In the genomic region with DNA sequence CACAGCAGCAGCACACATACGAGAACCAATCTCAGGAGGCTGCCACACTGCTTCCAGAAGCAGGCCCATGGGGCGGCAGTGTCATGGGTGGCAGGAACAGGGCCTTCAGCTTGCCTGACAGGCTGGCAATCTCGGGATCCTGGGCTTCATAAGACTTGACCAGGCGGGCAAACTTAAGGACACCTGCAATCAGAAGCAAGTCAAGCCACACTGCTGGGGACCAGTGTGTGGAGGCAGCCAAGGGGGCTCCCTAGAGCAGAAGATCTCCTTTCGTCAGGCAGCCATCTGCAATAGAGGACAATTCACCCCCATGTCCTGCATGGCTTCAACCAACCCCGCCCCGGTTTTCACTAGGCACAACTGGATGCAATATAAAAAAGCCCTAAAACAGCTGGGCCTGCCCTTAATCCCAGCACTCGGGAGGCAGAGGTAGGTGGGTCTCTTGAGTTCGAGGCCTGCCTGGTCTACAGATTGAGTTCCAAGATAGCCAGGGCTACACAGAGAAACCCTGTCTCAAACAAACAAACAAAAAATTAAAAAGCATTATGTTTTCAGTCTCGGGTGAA, we compare ENCODE assay signal across 8 mouse cellular contexts. TPM values are rescaled to one million over a fixed set of nuclear protein-coding genes. Genes with fewer than 3 reads are reported as not detected.
A peak's percentile ranks its signal among the peaks of the same experiment; 100 is the strongest.
DNase-seq lines count a peak whose midpoint lies in the region; ATAC-seq and TF ChIP-seq lines count a peak whose summit lies in the region.

No protein-coding gene starts in this region.

- TF ChIP-seq POLR2A in bone marrow macrophage, adult 2 months (IDR thresholded peaks at IDR 0.05; ENCODE audit: borderline replicate concordance, low read depth, low read length), result no peak

- TF ChIP-seq CTCF in bone marrow macrophage, adult 2 months (IDR thresholded peaks at IDR 0.05; ENCODE audit: low read depth, low read length), result no peak

- no peaks in the 10 kb centered on the region for H3K27me3 ChIP-seq in kidney, embryonic 15.5 days
- no peaks in the 10 kb centered on the region for H3K27me3 ChIP-seq in hindbrain, embryonic 15.5 days
- H3K27me3 ChIP-seq in midbrain, embryonic 14.5 days (ENCODE audit: control insufficient read depth, insufficient read depth, low read length), result no peaks in the 10 kb centered on the region

- peaks cover 37% of the 10 kb centered on the region for H3K4me1 ChIP-seq in kidney, embryonic 15.5 days
- H3K4me1 ChIP-seq in bone marrow macrophage, adult 2 months (ENCODE audit: control insufficient read depth, insufficient read depth, low read length), result peaks cover 33% of the 10 kb centered on the region
- peaks cover 28% of the 10 kb centered on the region for H3K4me1 ChIP-seq in hindbrain, embryonic 15.5 days (replicated peaks)
- H3K4me1 ChIP-seq in midbrain, embryonic 14.5 days (ENCODE audit: control insufficient read depth, insufficient read depth, low read length), result peaks cover 25% of the 10 kb centered on the region

- ATAC-seq in kidney, embryonic 15.5 days (replicated peaks; ENCODE audit: low FRiP score), result no peak
- no peak for ATAC-seq in hindbrain, embryonic 15.5 days (ENCODE audit: low FRiP score, low read depth)
- ATAC-seq in midbrain, embryonic 14.5 days (ENCODE audit: low FRiP score, low TSS enrichment), result no peak

- H3K9ac ChIP-seq in kidney, embryonic 15.5 days, result 0 out of 2 replicates have a peak overlapping the region, but pooled peaks have one; percentile 76
- H3K9ac ChIP-seq in hindbrain, embryonic 15.5 days, result 0 out of 2 replicates have a peak overlapping the region, but pooled peaks have one; percentile 8
- no peak overlapping the region for H3K9ac ChIP-seq in midbrain, embryonic 14.5 days (replicated peaks; ENCODE audit: low read length)

- H3K9me3 ChIP-seq in kidney, embryonic 15.5 days (replicated peaks), result no peaks in the 10 kb centered on the region
- no peaks in the 10 kb centered on the region for H3K9me3 ChIP-seq in hindbrain, embryonic 15.5 days
- H3K9me3 ChIP-seq in midbrain, embryonic 14.5 days (ENCODE audit: control insufficient read depth, low read length), result no peaks in the 10 kb centered on the region

- peaks cover 21% of the 10 kb centered on the region for H3K36me3 ChIP-seq in kidney, embryonic 15.5 days
- H3K36me3 ChIP-seq in hindbrain, embryonic 15.5 days, result peaks cover 20% of the 10 kb centered on the region
- peaks cover 26% of the 10 kb centered on the region for H3K36me3 ChIP-seq in midbrain, embryonic 14.5 days (ENCODE audit: control insufficient read depth, insufficient read depth, low read length)

- 82% methylated on average over 10 of the region's 10 CpGs for WGBS in kidney, embryonic 15.5 days
- WGBS in hindbrain, embryonic 15.5 days, result 82% methylated on average over 10 of the region's 10 CpGs
- 85% methylated on average over 10 of the region's 10 CpGs for WGBS in midbrain, embryonic 14.5 days

- peak overlapping the region; percentile 99 for H3K27ac ChIP-seq in kidney, embryonic 15.5 days
- peak overlapping the region; percentile 61 for H3K27ac ChIP-seq in bone marrow macrophage, adult 2 months (ENCODE audit: insufficient read depth, low read depth, low read length)
- H3K27ac ChIP-seq in hindbrain, embryonic 15.5 days (replicated peaks), result peak overlapping the region; percentile 99
- H3K27ac ChIP-seq in midbrain, embryonic 14.5 days (replicated peaks; ENCODE audit: low read depth, low read length), result 0 out of 2 replicates have a peak overlapping the region, but pooled peaks have one; percentile 99

- DNase-seq in kidney, postnatal 36 days, result no peak
- DNase-seq in midbrain, embryonic 14.5 days, result no peak
- no peak for DNase-seq in ovary, postnatal 36 days (ENCODE audit: low spot score)
- no peak for DNase-seq in thymus, postnatal 36 days
- no peak for DNase-seq in kidney, adult 18-20 months

- H3K4me3 ChIP-seq in kidney, embryonic 15.5 days (replicated peaks), result peak overlapping the region; percentile 58; the same call in 1 of the 2 replicates
- peak overlapping the region; percentile 36; the same call in 1 of the 2 replicates for H3K4me3 ChIP-seq in bone marrow macrophage, adult 2 months (ENCODE audit: insufficient read depth, low read length)
- H3K4me3 ChIP-seq in hindbrain, embryonic 15.5 days, result no peak overlapping the region
- H3K4me3 ChIP-seq in midbrain, embryonic 14.5 days (replicated peaks; ENCODE audit: low read depth, low read length), result no peak overlapping the region

- peak overlapping the region; percentile 75 for H3K4me2 ChIP-seq in kidney, embryonic 15.5 days
- peak overlapping the region; percentile 87 for H3K4me2 ChIP-seq in hindbrain, embryonic 15.5 days
- peak overlapping the region; percentile 77 for H3K4me2 ChIP-seq in midbrain, embryonic 14.5 days (ENCODE audit: low read length)

RNA-seq across cellular contexts. Expression of gene Ptpn6, which starts 0.8 kb away (rescaled TPM):
- 12.5 and 13.3 TPM in 2 replicates for polyA plus RNA-seq in kidney, embryonic 15.5 days (2015; fragmentation: Nextera tagmentation; extraction: Ambion mirVana)
- polyA plus RNA-seq in bone marrow macrophage, adult 2 months (2012; ENCODE audit: insufficient read depth, insufficient read length, missing spikeins), result 583 and 614 TPM in 2 replicates
- 3.7 and 6.6 TPM in 2 replicates for polyA plus RNA-seq in hindbrain, embryonic 15.5 days (2015; fragmentation: Nextera tagmentation; extraction: Ambion mirVana)
- polyA plus RNA-seq in midbrain, embryonic 14.5 days (2014; fragmentation: Nextera tagmentation; extraction: Ambion mirVana), result 2.1 and 5.6 TPM in 2 replicates

RNA-seq across cellular contexts. Expression of gene Grcc10, which starts 1.9 kb away (rescaled TPM):
- 516 and 519 TPM in 2 replicates for polyA plus RNA-seq in kidney, embryonic 15.5 days (2015; fragmentation: Nextera tagmentation; extraction: Ambion mirVana)
- 221 and 253 TPM in 2 replicates for polyA plus RNA-seq in bone marrow macrophage, adult 2 months (2012; ENCODE audit: insufficient read depth, insufficient read length, missing spikeins)
- 626 and 628 TPM in 2 replicates for polyA plus RNA-seq in hindbrain, embryonic 15.5 days (2015; fragmentation: Nextera tagmentation; extraction: Ambion mirVana)
- polyA plus RNA-seq in midbrain, embryonic 14.5 days (2014; fragmentation: Nextera tagmentation; extraction: Ambion mirVana), result 689 and 844 TPM in 2 replicates

RNA-seq across cellular contexts. Expression of gene Gm45234, which starts 16.5 kb away (rescaled TPM):
- not detected in 2 replicates for polyA plus RNA-seq in kidney, embryonic 15.5 days (2015; fragmentation: Nextera tagmentation; extraction: Ambion mirVana)
- not detected in 2 replicates for polyA plus RNA-seq in bone marrow macrophage, adult 2 months (2012; ENCODE audit: insufficient read depth, insufficient read length, missing spikeins)
- not detected in 2 replicates for polyA plus RNA-seq in hindbrain, embryonic 15.5 days (2015; fragmentation: Nextera tagmentation; extraction: Ambion mirVana)
- not detected in 2 replicates for polyA plus RNA-seq in midbrain, embryonic 14.5 days (2014; fragmentation: Nextera tagmentation; extraction: Ambion mirVana)

RNA-seq across cellular contexts. Expression of gene Atn1, which starts 17.0 kb away (rescaled TPM):
- polyA plus RNA-seq in kidney, embryonic 15.5 days (2015; fragmentation: Nextera tagmentation; extraction: Ambion mirVana), result 17.0 and 17.7 TPM in 2 replicates
- polyA plus RNA-seq in bone marrow macrophage, adult 2 months (2012; ENCODE audit: insufficient read depth, insufficient read length, missing spikeins), result 30.1 and 34.0 TPM in 2 replicates
- 26.8 and 30.4 TPM in 2 replicates for polyA plus RNA-seq in hindbrain, embryonic 15.5 days (2015; fragmentation: Nextera tagmentation; extraction: Ambion mirVana)
- polyA plus RNA-seq in midbrain, embryonic 14.5 days (2014; fragmentation: Nextera tagmentation; extraction: Ambion mirVana), result 24.4 and 32.3 TPM in 2 replicates

RNA-seq across cellular contexts. Expression of gene Phb2, which starts 27.2 kb away (rescaled TPM):
- polyA plus RNA-seq in kidney, embryonic 15.5 days (2015; fragmentation: Nextera tagmentation; extraction: Ambion mirVana), result 401 and 402 TPM in 2 replicates
- polyA plus RNA-seq in bone marrow macrophage, adult 2 months (2012; ENCODE audit: insufficient read depth, insufficient read length, missing spikeins), result 94.1 and 97.8 TPM in 2 replicates
- polyA plus RNA-seq in hindbrain, embryonic 15.5 days (2015; fragmentation: Nextera tagmentation; extraction: Ambion mirVana), result 260 and 270 TPM in 2 replicates
- 249 and 250 TPM in 2 replicates for polyA plus RNA-seq in midbrain, embryonic 14.5 days (2014; fragmentation: Nextera tagmentation; extraction: Ambion mirVana)

Comparison
In these comparisons a context has a peak if more than half of its experiments do, and no peak if none do; other contexts are left out.
1. H3K4me3 ChIP-seq: peak in kidney, embryonic 15.5 days (single experiment) and bone marrow macrophage, adult 2 months (single experiment); none in hindbrain, embryonic 15.5 days (single experiment) and midbrain, embryonic 14.5 days (single experiment).
2. RNA of gene Ptpn6, which starts 0.8 kb away (polyA plus RNA-seq): 583 to 614 TPM in bone marrow macrophage, adult 2 months; 12.5 to 13.3 TPM in kidney, embryonic 15.5 days, 2.1 to 5.6 TPM in midbrain, embryonic 14.5 days and 3.7 to 6.6 TPM in hindbrain, embryonic 15.5 days; every median in the first group is over 10 times any median in the second.
3. Peak in every context shown above with its lines, with median percentiles within 50 percentile points of each other: H3K27ac ChIP-seq and H3K4me2 ChIP-seq.